Mouse (Mus musculus) thymus, adult 2 months (tissue): ENCODE measurements around the gene Gm28035.

Experiments used
- CTCF ChIP-seq: fragments of 200-500 bp; IDR thresholded peaks from 2 replicates; pipeline ENCODE4 v1.5.1; 2012; ENCODE audit warnings: mild to moderate bottlenecking, control low read depth, low read length, moderate library complexity, borderline replicate concordance; ENCODE audit not compliant: control insufficient read depth, poor library complexity, insufficient read depth; ENCODE audit errors: extremely low read depth
- POLR2A ChIP-seq: fragments of 200-500 bp; IDR thresholded peaks from 2 replicates; pipeline ENCODE4 v1.6.1; 2012; ENCODE audit warnings: mild to moderate bottlenecking, low read length, control low read depth, moderate library complexity; ENCODE audit not compliant: control insufficient read depth, poor library complexity, insufficient read depth; ENCODE audit errors: extremely low read depth

DNA sequence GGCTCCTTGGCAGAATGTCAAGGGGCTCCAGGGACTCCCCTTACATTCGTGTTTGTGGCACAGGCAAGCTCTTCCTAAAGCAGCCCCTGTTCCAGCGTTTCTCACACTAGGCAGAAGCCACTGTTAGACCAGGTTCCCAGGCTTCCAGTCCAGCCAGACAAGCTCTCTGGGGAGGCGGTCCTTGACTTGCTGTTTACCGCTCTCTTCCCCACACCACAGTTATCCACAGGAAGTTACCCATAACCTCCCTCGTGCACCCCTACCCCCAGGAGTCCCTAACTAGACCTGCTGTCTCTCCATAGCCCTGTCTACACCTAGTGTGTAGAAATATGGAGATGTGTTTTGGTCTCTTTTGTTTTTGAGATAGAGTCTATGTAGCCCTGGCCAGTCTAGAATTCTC is 13.4 kb downstream of the Gm28035 start:
- TF ChIP-seq POLR2A (no peak), CTCF (no peak)
